Mouse (Mus musculus) liver, adult (tissue): ENCODE results near the gene Hoxc11.

Source experiments
- GATA4 ChIP-seq: IDR thresholded peaks from 2 replicates; pipeline ENCODE4 v1.6.1; 2014; ENCODE audit warnings: mild to moderate bottlenecking, low read length; ENCODE audit not compliant: insufficient replicate concordance

Hoxc11 gene

GRCm38 (mm10) chr15:102954192-102955006 is at the start of gene Hoxc11:
Gene Hoxc11, plus strand, starts transcription at chr15:102954427.
- no peak for TF ChIP-seq GATA4

DNA sequence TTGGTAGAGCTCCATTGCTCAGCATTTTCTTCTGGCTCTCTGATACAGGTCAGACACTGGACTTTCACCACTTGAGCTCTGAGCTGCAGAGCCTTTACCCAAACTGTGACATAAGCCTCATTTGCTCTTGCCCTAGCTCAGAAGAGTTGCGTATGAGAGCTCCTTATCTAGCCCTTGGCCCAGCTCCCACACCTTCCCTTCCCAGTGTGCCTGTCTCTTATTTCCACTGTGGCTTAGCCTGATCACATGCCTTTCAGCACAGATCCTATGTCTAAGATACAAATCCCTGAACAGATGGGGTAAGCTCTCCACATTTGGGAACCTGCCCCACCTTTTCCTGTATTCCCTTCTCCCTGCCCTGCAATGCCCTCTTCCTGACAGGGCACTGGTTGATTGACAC is 49.3 kb upstream of the Hoxc11 start:
- no peak for TF ChIP-seq GATA4

DNA sequence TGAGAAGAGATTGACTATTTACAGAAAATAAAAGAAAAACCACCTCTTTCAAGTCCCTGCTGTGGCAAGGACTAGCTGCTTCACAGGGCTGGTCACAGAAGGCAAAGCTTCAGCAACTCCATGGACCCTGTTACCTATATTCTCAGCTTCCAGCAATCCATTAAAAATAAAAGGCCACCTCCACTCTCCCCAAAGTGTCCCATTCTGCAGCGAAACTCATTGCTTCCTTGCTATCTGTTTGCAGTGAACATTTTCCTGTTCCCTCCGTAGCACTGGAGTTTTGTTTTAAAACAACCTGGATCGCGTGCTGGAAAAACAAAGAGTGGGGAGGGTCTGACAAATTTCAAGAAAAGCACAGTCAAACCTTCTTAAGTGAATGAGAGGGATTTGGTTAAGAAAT is 44.7 kb upstream of the Hoxc11 start:
- TF ChIP-seq GATA4, result no peak

- TF ChIP-seq GATA4, result no peak
These were observed 44.2 kb upstream of the Hoxc11 start for GRCm38 (mm10) chr15:102910038-102910437.

DNA sequence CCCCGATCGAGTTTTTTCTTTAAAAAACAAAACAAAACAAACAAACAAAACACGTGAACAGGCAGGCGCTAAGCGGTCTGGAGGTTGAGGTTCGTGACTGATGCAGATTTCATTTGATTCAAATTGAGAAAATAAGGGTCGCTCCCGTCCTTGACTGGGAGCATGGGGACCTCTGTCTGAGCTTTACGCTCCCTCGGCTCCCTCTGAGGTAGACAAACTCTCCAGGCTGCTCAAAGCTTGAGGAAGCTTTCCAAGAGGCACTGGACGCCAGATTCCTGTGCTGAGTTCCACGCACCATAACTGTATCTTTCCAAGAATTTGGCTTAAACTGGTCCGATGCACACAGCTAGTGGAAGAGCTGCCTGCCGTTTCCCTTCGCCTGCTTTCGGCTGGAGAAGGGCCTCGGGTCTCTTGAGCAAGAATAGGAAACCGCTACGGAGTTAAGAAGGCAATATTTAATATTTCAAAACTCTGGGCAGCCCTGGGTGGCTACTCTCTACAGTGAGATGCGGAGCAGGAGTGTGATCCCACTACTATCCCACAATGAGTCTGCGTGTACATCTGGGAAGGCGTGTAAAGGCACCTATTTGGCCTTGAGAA is 43.6 kb upstream of the Hoxc11 start:
- TF ChIP-seq GATA4, result no peak

- no peak for TF ChIP-seq GATA4
These were observed 41.1 kb upstream of the Hoxc11 start for GRCm38 (mm10) chr15:102913038-102913585.

DNA sequence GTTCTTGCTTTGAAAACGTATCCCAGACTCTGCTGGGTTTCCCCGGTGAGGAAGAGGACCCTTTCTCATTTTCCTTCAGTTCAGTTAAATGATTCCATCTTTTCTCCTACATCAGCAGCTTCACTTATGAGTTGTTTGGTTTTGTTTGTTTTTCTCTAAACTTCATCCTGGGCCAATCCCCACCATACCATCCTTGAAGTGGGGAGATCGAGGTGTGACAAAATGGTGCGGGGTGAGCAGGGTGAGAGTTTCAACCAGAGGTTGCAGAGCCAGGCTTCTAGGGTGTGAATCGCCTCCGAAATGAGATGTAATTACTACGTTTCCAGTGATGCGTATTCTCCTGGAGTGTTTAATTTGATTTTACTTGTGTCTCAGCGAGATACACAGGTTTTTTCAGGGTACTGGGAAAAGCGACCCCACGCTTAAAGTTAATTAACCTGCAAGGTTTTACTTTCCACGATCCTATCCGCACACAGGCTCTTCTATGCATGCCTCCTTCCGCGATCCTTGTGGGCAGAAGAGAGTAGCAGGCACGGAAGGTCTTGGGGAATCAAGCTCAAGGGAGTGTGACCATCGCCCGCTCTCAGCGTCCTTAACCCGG is 36.2 kb upstream of the Hoxc11 start:
- TF ChIP-seq GATA4, result no peak

- TF ChIP-seq GATA4, result no peak
These were observed 35.5 kb upstream of the Hoxc11 start for GRCm38 (mm10) chr15:102918611-102919265.

GRCm38 (mm10) chr15:102919336-102920180 is 34.7 kb upstream of the Hoxc11 start:
- no peak for TF ChIP-seq GATA4

DNA sequence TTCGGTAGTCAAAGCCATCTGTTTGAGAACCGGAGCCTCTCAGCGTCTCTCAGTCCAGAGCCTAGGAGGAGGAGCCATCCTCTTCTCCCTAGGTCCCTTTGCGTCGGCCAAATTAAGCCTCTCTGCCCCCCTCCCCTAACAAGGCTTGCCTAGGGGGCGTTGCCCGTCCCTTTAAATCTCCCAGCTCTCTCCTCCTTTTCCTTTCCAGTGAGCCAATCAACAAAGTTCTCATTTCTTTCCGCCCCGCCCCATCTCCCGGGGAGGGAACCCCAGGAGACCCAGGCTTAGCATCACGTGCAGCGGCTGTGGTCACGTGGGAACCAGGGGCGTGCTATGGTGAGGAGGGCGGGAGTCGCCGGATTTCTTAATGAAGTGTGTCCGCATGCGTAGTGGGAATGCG is 33.6 kb upstream of the Hoxc11 start:
- TF ChIP-seq GATA4, result no peak

- TF ChIP-seq GATA4, result no peak
These were observed 32.9 kb upstream of the Hoxc11 start, which contains the start of gene Hoxc13 for GRCm38 (mm10) chr15:102921053-102922011. Gene Hoxc13, plus strand, starts transcription at chr15:102921103.

DNA sequence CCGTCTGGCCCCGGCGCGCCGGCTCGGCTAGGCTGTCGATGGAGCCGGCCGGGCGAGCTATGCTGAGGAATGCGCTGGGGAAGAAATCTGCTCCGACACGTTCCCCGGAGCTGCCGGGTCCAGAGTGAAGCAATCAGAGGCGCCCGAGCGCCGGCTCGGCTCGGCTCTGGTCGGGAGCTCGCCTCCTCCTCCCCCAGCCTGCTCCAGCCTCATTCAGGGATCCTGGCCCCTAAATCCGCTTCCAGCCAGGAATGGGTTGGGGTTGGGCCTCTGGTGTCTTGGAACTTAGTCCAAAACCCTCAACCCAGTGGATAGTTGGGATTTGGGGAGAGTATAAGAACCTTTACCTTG is 32.2 kb upstream of the Hoxc11 start:
- TF ChIP-seq GATA4, result no peak
